Comparison of ENCODE assay signal across 15 mouse cellular contexts in genomic region chr5:110868460-110868859, GRCm38 (mm10). TPM values are rescaled to one million over a fixed set of nuclear protein-coding genes. Genes with fewer than 3 reads are reported as not detected.
DNase-seq lines count a peak whose midpoint lies in the region; ATAC-seq and TF ChIP-seq lines count a peak whose summit lies in the region.
"Had no signal": no experiment of that assay in that cellular context is flagged by ENCODE, and none has a peak within 500 bp of the region (broad histone marks: within the 10 kb centered on the region; RNA-seq: fewer than 3 reads in every experiment).

No protein-coding gene starts in this region.

- no peak overlapping the region for H3K4me2 ChIP-seq in heart, embryonic 13.5 days
- H3K4me2 ChIP-seq in hindbrain, embryonic 12.5 days (replicated peaks) = no peak overlapping the region
- H3K4me2 ChIP-seq in midbrain, postnatal 0 days (ENCODE audit: low read depth, low read length, poor library complexity, severe bottlenecking) = no peak overlapping the region
- H3K4me2 ChIP-seq: embryonic facial prominence, embryonic 12.5 days; heart, embryonic 15.5 days; neural tube, embryonic 12.5 days had no signal

- no peaks in the 10 kb centered on the region for H3K27me3 ChIP-seq in heart, embryonic 13.5 days (replicated peaks)
- H3K27me3 ChIP-seq in hindbrain, embryonic 12.5 days = no peaks in the 10 kb centered on the region
- H3K27me3 ChIP-seq in midbrain, postnatal 0 days (ENCODE audit: insufficient read depth, low read length) = no peaks in the 10 kb centered on the region
- H3K27me3 ChIP-seq: embryonic facial prominence, embryonic 12.5 days; heart, embryonic 15.5 days; neural tube, embryonic 12.5 days had no signal

- peak overlapping the region; percentile 59 for H3K27ac ChIP-seq in heart, embryonic 13.5 days (replicated peaks)
- peak overlapping the region; percentile 32; the same call in 1 of the 2 replicates for H3K27ac ChIP-seq in hindbrain, embryonic 12.5 days
- no peak overlapping the region; the same call in 1 of the 2 replicates for H3K27ac ChIP-seq in midbrain, postnatal 0 days (ENCODE audit: low read depth, low read length)
- H3K27ac ChIP-seq: left cerebral cortex, adult 2 months; liver, embryonic 14.5 days; neural tube, embryonic 12.5 days had no signal

- no peak overlapping the region for H3K4me3 ChIP-seq in heart, embryonic 13.5 days
- no peak overlapping the region for H3K4me3 ChIP-seq in hindbrain, embryonic 12.5 days
- H3K4me3 ChIP-seq in midbrain, postnatal 0 days (ENCODE audit: low read depth, low read length) = no peak overlapping the region
- H3K4me3 ChIP-seq: embryonic facial prominence, embryonic 12.5 days; heart, embryonic 15.5 days; left cerebral cortex, adult 2 months; neural tube, embryonic 12.5 days had no signal

- no peak for DNase-seq in heart, postnatal 10 days
- DNase-seq in brain, embryonic 14.5 days (ENCODE audit: low read depth) = peak; percentile 75
- DNase-seq in midbrain, postnatal 0 days (ENCODE audit: low spot score) = peak; percentile 72
- no peak for DNase-seq in urinary bladder, postnatal 36 days (ENCODE audit: low spot score in 2 of 2)
- DNase-seq: adrenal gland, adult 8-10 months; cerebellum, adult 11-12 months had no signal

- intact Hi-C loops in heart, postnatal 10 days (cut with DNase I) = no loop called here

- H3K36me3 ChIP-seq in heart, embryonic 13.5 days = peaks cover 55% of the 10 kb centered on the region
- H3K36me3 ChIP-seq in hindbrain, embryonic 12.5 days = peaks cover 11% of the 10 kb centered on the region
- no peaks in the 10 kb centered on the region for H3K36me3 ChIP-seq in midbrain, postnatal 0 days (ENCODE audit: insufficient read depth, low read length)
- H3K36me3 ChIP-seq: neural tube, embryonic 12.5 days had no signal

- no peak for ATAC-seq in heart, embryonic 13.5 days (ENCODE audit: extremely low read depth, insufficient number of reproducible peaks, low FRiP score, low TSS enrichment)
- ATAC-seq in hindbrain, embryonic 12.5 days (ENCODE audit: low FRiP score) = no peak
- ATAC-seq in midbrain, postnatal 0 days (ENCODE audit: low FRiP score) = peak; percentile 38; the same call in 1 of the 2 replicates
- ATAC-seq in erythroid progenitor cell, adult 5-6 weeks (replicated peaks; ENCODE audit: low FRiP score, poor library complexity, severe bottlenecking) = no peak
- no peak for ATAC-seq in granulocyte monocyte progenitor cell, adult 5-6 weeks (replicated peaks; ENCODE audit: poor library complexity, severe bottlenecking)

- WGBS in heart, embryonic 13.5 days = 68% methylated on average over 4 of the region's 4 CpGs
- 73% methylated on average over 4 of the region's 4 CpGs for WGBS in hindbrain, embryonic 12.5 days
- WGBS in midbrain, postnatal 0 days = 23% methylated on average over 4 of the region's 4 CpGs

- no peak for TF ChIP-seq CTCF in brain, embryonic 14.5 days (IDR thresholded peaks at IDR 0.05; ENCODE audit: borderline replicate concordance, extremely low read depth, insufficient read depth, insufficient read length)
- no peak for TF ChIP-seq CTCF in midbrain, postnatal 0 days (IDR thresholded peaks at IDR 0.05)

- TF ChIP-seq POLR2A in brain, embryonic 14.5 days (IDR thresholded peaks at IDR 0.05; ENCODE audit: borderline replicate concordance, extremely low read depth, insufficient read depth, insufficient read length, poor library complexity, severe bottlenecking) = no peak

- no peak overlapping the region for H3K9ac ChIP-seq in heart, embryonic 13.5 days
- no peak overlapping the region for H3K9ac ChIP-seq in hindbrain, embryonic 12.5 days
- H3K9ac ChIP-seq in midbrain, postnatal 0 days (replicated peaks; ENCODE audit: low read length, poor library complexity, severe bottlenecking) = no peak overlapping the region
- H3K9ac ChIP-seq: embryonic facial prominence, embryonic 12.5 days; heart, embryonic 15.5 days; liver, embryonic 14.5 days; neural tube, embryonic 12.5 days had no signal

- peaks cover 17% of the 10 kb centered on the region for H3K4me1 ChIP-seq in heart, embryonic 13.5 days
- peaks cover 12% of the 10 kb centered on the region; the same call in 1 of the 2 replicates for H3K4me1 ChIP-seq in hindbrain, embryonic 12.5 days
- peaks cover 17% of the 10 kb centered on the region for H3K4me1 ChIP-seq in midbrain, postnatal 0 days (ENCODE audit: insufficient read depth, low read length)

- H3K9me3 ChIP-seq in heart, embryonic 13.5 days = no peaks in the 10 kb centered on the region
- no peaks in the 10 kb centered on the region for H3K9me3 ChIP-seq in hindbrain, embryonic 12.5 days (replicated peaks)
- no peaks in the 10 kb centered on the region for H3K9me3 ChIP-seq in midbrain, postnatal 0 days (ENCODE audit: low read length)
- H3K9me3 ChIP-seq: embryonic facial prominence, embryonic 12.5 days; heart, embryonic 15.5 days; neural tube, embryonic 12.5 days had no signal

RNA-seq across cellular contexts. Expression of gene Ttc28, which starts 11.1 kb away (rescaled TPM):
- 5.7 and 7.6 TPM in 2 replicates for polyA plus RNA-seq in heart, embryonic 13.5 days (2015; fragmentation: Nextera tagmentation; extraction: Ambion mirVana)
- total RNA-seq in heart, postnatal 10 days (2021) = 10 to 100 TPM; 26.7 to 29.3 TPM
- polyA plus RNA-seq in brain, embryonic 14.5 days (2012; rRNA removed) = 23.2 and 39.8 TPM in 2 replicates
- 26.9 and 28.2 TPM in 2 replicates for polyA plus RNA-seq in hindbrain, embryonic 12.5 days (2016; fragmentation: Nextera tagmentation; extraction: Ambion mirVana)
- 45.2 and 53.1 TPM in 2 replicates for total RNA-seq in midbrain, postnatal 0 days (2014; rRNA removed)
- 8.9 and 10.6 TPM in 2 replicates for polyA plus RNA-seq in midbrain, postnatal 0 days (2015; fragmentation: Nextera tagmentation; extraction: Ambion mirVana)
- total RNA-seq in erythroid progenitor cell, adult 5-6 weeks (2015; ENCODE audit: low replicate concordance) = 4.2 and 5.4 TPM in 2 replicates
- 3.9 and 6.8 TPM in 2 replicates for total RNA-seq in erythroid progenitor cell, adult 5-6 weeks (2017; ENCODE audit: low replicate concordance)
- 1.0 and 6.2 TPM in 2 replicates for total RNA-seq in granulocyte monocyte progenitor cell, adult 5-6 weeks (2014; fragmentation: Nextera tagmentation)
- 0.41 and 0.90 TPM in 2 replicates for total RNA-seq in granulocyte monocyte progenitor cell, adult 5-6 weeks (2017)

RNA-seq across cellular contexts. Expression of gene Chek2, which starts 28.7 kb away (rescaled TPM):
- polyA plus RNA-seq in heart, embryonic 13.5 days (2015; fragmentation: Nextera tagmentation; extraction: Ambion mirVana) = 18.2 and 19.8 TPM in 2 replicates
- total RNA-seq in heart, postnatal 10 days (2021) = 1 to 10 TPM; 5.7 to 7.0 TPM
- polyA plus RNA-seq in brain, embryonic 14.5 days (2012; rRNA removed) = 6.3 and 12.2 TPM in 2 replicates
- 18.3 and 18.4 TPM in 2 replicates for polyA plus RNA-seq in hindbrain, embryonic 12.5 days (2016; fragmentation: Nextera tagmentation; extraction: Ambion mirVana)
- 3.2 and 27.2 TPM in 2 replicates for total RNA-seq in midbrain, postnatal 0 days (2014; rRNA removed)
- polyA plus RNA-seq in midbrain, postnatal 0 days (2015; fragmentation: Nextera tagmentation; extraction: Ambion mirVana) = 1.9 and 2.6 TPM in 2 replicates
- total RNA-seq in erythroid progenitor cell, adult 5-6 weeks (2015; ENCODE audit: low replicate concordance) = 55.9 and 67.5 TPM in 2 replicates
- total RNA-seq in erythroid progenitor cell, adult 5-6 weeks (2017; ENCODE audit: low replicate concordance) = 93.8 and 111 TPM in 2 replicates
- 29.3 and 32.6 TPM in 2 replicates for total RNA-seq in granulocyte monocyte progenitor cell, adult 5-6 weeks (2014; fragmentation: Nextera tagmentation)
- total RNA-seq in granulocyte monocyte progenitor cell, adult 5-6 weeks (2017) = 22.6 and 39.0 TPM in 2 replicates

RNA-seq across cellular contexts. Expression of gene Hscb, which starts 28.9 kb away (rescaled TPM):
- polyA plus RNA-seq in heart, embryonic 13.5 days (2015; fragmentation: Nextera tagmentation; extraction: Ambion mirVana) = 28.3 and 29.7 TPM in 2 replicates
- 10 to 100 TPM; 13.7 to 18.9 TPM for total RNA-seq in heart, postnatal 10 days (2021)
- polyA plus RNA-seq in brain, embryonic 14.5 days (2012; rRNA removed) = 7.9 and 9.0 TPM in 2 replicates
- 18.5 and 21.4 TPM in 2 replicates for polyA plus RNA-seq in hindbrain, embryonic 12.5 days (2016; fragmentation: Nextera tagmentation; extraction: Ambion mirVana)
- total RNA-seq in midbrain, postnatal 0 days (2014; rRNA removed) = 9.6 and 13.4 TPM in 2 replicates
- polyA plus RNA-seq in midbrain, postnatal 0 days (2015; fragmentation: Nextera tagmentation; extraction: Ambion mirVana) = 9.2 and 9.8 TPM in 2 replicates
- 26.4 and 63.1 TPM in 2 replicates for total RNA-seq in erythroid progenitor cell, adult 5-6 weeks (2015; ENCODE audit: low replicate concordance)
- total RNA-seq in erythroid progenitor cell, adult 5-6 weeks (2017; ENCODE audit: low replicate concordance) = 38.1 and 50.4 TPM in 2 replicates
- total RNA-seq in granulocyte monocyte progenitor cell, adult 5-6 weeks (2014; fragmentation: Nextera tagmentation) = 68.2 and 80.1 TPM in 2 replicates
- total RNA-seq in granulocyte monocyte progenitor cell, adult 5-6 weeks (2017) = 63.6 and 77.4 TPM in 2 replicates

RNA-seq across cellular contexts. Expression of gene Ulk1, which starts 58.6 kb away (rescaled TPM):
- polyA plus RNA-seq in heart, embryonic 13.5 days (2015; fragmentation: Nextera tagmentation; extraction: Ambion mirVana) = 10.6 and 11.8 TPM in 2 replicates
- total RNA-seq in heart, postnatal 10 days (2021) = 10 to 100 TPM; 70.5 to 75.6 TPM
- 93.5 and 118 TPM in 2 replicates for polyA plus RNA-seq in brain, embryonic 14.5 days (2012; rRNA removed)
- 35.4 and 38.1 TPM in 2 replicates for polyA plus RNA-seq in hindbrain, embryonic 12.5 days (2016; fragmentation: Nextera tagmentation; extraction: Ambion mirVana)
- 69.8 and 75.4 TPM in 2 replicates for total RNA-seq in midbrain, postnatal 0 days (2014; rRNA removed)
- polyA plus RNA-seq in midbrain, postnatal 0 days (2015; fragmentation: Nextera tagmentation; extraction: Ambion mirVana) = 17.8 and 21.1 TPM in 2 replicates
- 50.3 and 71.4 TPM in 2 replicates for total RNA-seq in erythroid progenitor cell, adult 5-6 weeks (2015; ENCODE audit: low replicate concordance)
- total RNA-seq in erythroid progenitor cell, adult 5-6 weeks (2017; ENCODE audit: low replicate concordance) = 28.7 and 39.8 TPM in 2 replicates
- 17.2 and 27.2 TPM in 2 replicates for total RNA-seq in granulocyte monocyte progenitor cell, adult 5-6 weeks (2014; fragmentation: Nextera tagmentation)
- total RNA-seq in granulocyte monocyte progenitor cell, adult 5-6 weeks (2017) = 1.4 and 2.6 TPM in 2 replicates

Comparison
In these comparisons a context has a peak if more than half of its experiments do, and no peak if none do; other contexts are left out.
1. DNase-seq: peak in brain, embryonic 14.5 days (single experiment) and midbrain, postnatal 0 days (single experiment); none in heart, postnatal 10 days (0 of 2) and urinary bladder, postnatal 36 days (0 of 2).